Mouse (Mus musculus): ENCODE measurements at regions not wholly inside any gene's neighbourhood (a gene's known extent, or its start where the extent isn't known, plus 50 kb on each side); places are given as distances from the start of the nearest gene placed in this dataset.

DNA sequence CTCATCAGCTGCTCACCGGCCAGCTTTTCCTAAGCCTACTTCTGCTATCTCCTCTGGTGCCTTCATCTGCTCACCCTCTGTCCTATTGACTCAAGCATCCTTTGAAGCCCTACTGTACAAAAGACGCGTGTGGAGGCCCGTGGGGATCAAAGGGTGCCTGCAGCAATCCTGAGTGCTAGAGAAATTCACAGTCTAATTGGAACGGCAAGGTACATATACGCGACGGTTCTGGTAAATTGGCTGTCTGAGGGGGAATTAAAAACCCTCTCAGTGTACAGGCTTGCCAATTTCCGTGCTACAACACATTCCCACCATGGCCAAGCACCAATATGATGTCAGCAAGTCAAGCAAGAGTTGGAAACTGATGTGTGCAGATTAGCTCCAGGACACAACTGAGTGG lies 71.5 kb upstream of the Rgma start:
- no peak overlapping the region for H3K9ac ChIP-seq
- no peak overlapping the region for H3K27ac ChIP-seq (ENCODE audit: low read depth, low read length)
- H3K4me2 ChIP-seq (ENCODE audit: low read depth): no peak overlapping the region
- TF ChIP-seq CTCF (IDR thresholded peaks at IDR 0.05; ENCODE audit: low read depth): no peak
- H3K9me3 ChIP-seq (ENCODE audit: low read length): no peaks in the 10 kb centered on the region
- no peak overlapping the region for H3K4me3 ChIP-seq (ENCODE audit: low read depth, low read length)
- H3K4me1 ChIP-seq (ENCODE audit: insufficient read depth): 0 out of 2 replicates have a peak, but pooled peaks cover 4% of the 10 kb centered on the region
- 13% methylated on average over 9 of the region's 9 CpGs for WGBS
- no peaks in the 10 kb centered on the region for H3K27me3 ChIP-seq (ENCODE audit: insufficient read depth, low read length)
- DNase-seq: peak; percentile 55
- peak; percentile 25; the same call in 1 of the 2 replicates for ATAC-seq
- H3K36me3 ChIP-seq (ENCODE audit: insufficient read depth): no peaks in the 10 kb centered on the region

DNA sequence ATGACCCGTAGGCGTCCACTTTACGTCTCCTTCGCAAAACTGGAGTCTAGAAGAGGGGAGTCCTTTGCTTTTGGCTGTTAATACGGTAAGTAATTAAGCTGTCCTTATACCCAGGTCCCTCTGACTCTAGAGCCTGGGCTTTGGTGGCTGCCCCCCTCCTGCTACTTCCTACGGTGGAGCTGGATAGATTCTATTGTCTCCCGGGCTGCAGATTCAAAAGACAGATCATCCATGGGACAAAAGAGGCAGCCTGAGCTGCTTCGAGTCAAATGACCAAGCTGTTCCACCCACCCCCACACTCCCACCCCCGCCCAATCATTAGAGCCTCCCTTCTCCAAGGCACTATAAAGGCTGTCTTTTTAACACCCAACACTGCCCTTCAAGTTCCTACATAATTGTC lies 70.5 kb upstream of the Rgma start:
- Histone ChIP-seq H3K4me3 (ENCODE audit: low read depth, low read length) (no peak overlapping the region), H3K27ac (ENCODE audit: low read depth, low read length) (no peak overlapping the region), H3K36me3 (ENCODE audit: insufficient read depth) (no peaks in the 10 kb centered on the region), H3K4me2 (ENCODE audit: low read depth) (no peak overlapping the region), H3K9ac (no peak overlapping the region), H3K4me1 (ENCODE audit: insufficient read depth) (0 out of 2 replicates have a peak, but pooled peaks cover 4% of the 10 kb centered on the region), H3K27me3 (ENCODE audit: insufficient read depth, low read length) (no peaks in the 10 kb centered on the region), H3K9me3 (ENCODE audit: low read length) (no peaks in the 10 kb centered on the region)
- no peak for TF ChIP-seq CTCF (IDR thresholded peaks at IDR 0.05; ENCODE audit: low read depth)
- DNase-seq (no peak), ATAC-seq (no peak)
- WGBS: 19% methylated on average over 9 of the region's 9 CpGs

DNA sequence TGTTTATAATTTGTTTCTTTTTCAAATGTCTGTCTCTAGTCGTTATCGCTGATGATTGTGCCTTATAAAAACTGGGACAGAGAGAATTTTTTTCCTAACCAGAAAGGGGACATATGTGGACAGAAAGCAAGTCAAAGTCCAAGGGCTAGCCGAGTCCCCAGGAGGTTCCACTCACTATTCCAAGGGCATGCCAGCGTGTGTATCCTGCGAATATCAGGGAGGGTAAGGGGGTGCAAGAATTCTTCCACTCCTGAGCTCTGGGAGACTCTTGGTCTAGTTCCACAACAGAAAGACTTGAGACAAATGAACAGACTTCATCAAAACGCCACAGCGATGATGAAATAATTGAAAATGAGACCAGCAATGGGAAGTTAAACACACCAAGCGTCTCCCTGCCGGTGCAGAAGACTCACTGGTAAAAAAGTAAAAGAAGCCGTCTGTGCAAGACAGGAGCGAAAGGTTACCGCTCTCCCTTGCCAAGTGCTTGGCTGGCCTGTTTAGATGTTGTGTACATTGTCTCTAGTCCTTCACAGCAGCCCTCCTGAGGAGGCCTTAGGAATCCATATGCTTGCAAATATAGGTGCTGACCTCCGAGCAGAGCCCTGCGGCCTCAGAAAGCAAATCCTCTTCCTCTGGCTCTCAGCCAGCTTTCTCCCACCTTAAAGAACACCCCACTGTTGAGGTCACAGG lies 69.9 kb upstream of the Rgma start:
- Histone ChIP-seq H3K9ac (no peak overlapping the region), H3K4me3 (ENCODE audit: low read depth, low read length) (no peak overlapping the region), H3K4me2 (ENCODE audit: low read depth) (no peak overlapping the region), H3K4me1 (ENCODE audit: insufficient read depth) (0 out of 2 replicates have a peak, but pooled peaks cover 4% of the 10 kb centered on the region), H3K27ac (ENCODE audit: low read depth, low read length) (no peak overlapping the region), H3K27me3 (ENCODE audit: insufficient read depth, low read length) (no peaks in the 10 kb centered on the region), H3K9me3 (ENCODE audit: low read length) (no peaks in the 10 kb centered on the region), H3K36me3 (ENCODE audit: insufficient read depth) (no peaks in the 10 kb centered on the region)
- TF ChIP-seq CTCF (IDR thresholded peaks at IDR 0.05; ENCODE audit: low read depth): no peak
- DNase-seq: no peak
- ATAC-seq: no peak
- WGBS: 18% methylated on average over 14 of the region's 14 CpGs

DNA sequence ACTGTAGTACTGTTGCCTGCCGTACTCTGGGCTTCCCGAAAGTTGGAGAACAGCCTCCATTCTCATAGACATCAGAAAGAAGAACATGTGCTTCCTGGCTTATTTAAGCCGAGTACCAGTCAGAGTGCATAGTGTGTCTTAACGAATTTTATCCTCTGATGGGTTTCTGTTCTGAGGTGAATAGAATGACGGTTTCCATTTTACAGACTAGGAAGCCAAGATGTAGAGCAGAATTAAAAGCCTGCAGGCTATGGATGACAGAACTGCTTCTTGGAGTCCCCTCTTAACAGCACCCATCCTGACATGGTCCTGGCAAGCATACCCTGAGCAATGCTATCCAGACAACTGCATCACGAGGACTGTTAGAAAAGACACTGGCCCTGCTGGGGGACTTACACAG lies 69.0 kb upstream of the Rgma start:
- Histone ChIP-seq H3K4me3 (ENCODE audit: low read depth, low read length) (no peak overlapping the region), H3K4me1 (ENCODE audit: insufficient read depth) (0 out of 2 replicates have a peak, but pooled peaks cover 4% of the 10 kb centered on the region), H3K36me3 (ENCODE audit: insufficient read depth) (no peaks in the 10 kb centered on the region), H3K27ac (ENCODE audit: low read depth, low read length) (no peak overlapping the region), H3K9ac (no peak overlapping the region), H3K4me2 (ENCODE audit: low read depth) (no peak overlapping the region), H3K27me3 (ENCODE audit: insufficient read depth, low read length) (no peaks in the 10 kb centered on the region), H3K9me3 (ENCODE audit: low read length) (no peaks in the 10 kb centered on the region)
- ATAC-seq: no peak
- 39% methylated on average over 6 of the region's 6 CpGs for WGBS
- no peak for DNase-seq
- TF ChIP-seq CTCF (IDR thresholded peaks at IDR 0.05; ENCODE audit: low read depth): no peak

DNA sequence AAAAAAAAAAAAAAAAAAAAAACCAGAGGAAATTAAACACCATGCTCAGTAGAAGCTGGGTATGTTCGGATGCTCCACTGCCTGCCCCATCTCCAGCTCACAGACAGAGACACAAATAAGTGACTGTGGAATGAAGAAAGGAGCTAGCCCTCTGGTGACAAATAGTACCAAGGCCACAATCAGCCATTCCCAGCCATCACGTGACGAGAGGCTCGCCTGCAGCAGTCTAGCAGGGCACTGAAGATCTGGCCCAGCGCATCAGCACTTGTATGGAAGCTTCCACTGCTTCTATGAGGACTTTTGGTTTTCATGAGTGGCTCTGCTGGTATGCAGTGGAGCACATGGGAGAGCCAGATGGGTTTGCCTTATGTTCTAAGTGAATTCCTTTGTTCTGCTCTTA lies 68.6 kb upstream of the Rgma start:
- no peak for TF ChIP-seq CTCF (IDR thresholded peaks at IDR 0.05; ENCODE audit: low read depth)
- H3K4me3 ChIP-seq (ENCODE audit: low read depth, low read length): no peak overlapping the region
- H3K36me3 ChIP-seq (ENCODE audit: insufficient read depth): no peaks in the 10 kb centered on the region
- 0 out of 2 replicates have a peak, but pooled peaks cover 4% of the 10 kb centered on the region for H3K4me1 ChIP-seq (ENCODE audit: insufficient read depth)
- no peaks in the 10 kb centered on the region for H3K27me3 ChIP-seq (ENCODE audit: insufficient read depth, low read length)
- no peak for DNase-seq
- H3K9ac ChIP-seq: no peak overlapping the region
- WGBS: 66% methylated on average over 5 of the region's 5 CpGs
- no peaks in the 10 kb centered on the region for H3K9me3 ChIP-seq (ENCODE audit: low read length)
- no peak for ATAC-seq
- H3K27ac ChIP-seq (ENCODE audit: low read depth, low read length): no peak overlapping the region
- H3K4me2 ChIP-seq (ENCODE audit: low read depth): no peak overlapping the region

- Histone ChIP-seq H3K4me1 (ENCODE audit: insufficient read depth) (0 out of 2 replicates have a peak, but pooled peaks cover 4% of the 10 kb centered on the region), H3K27ac (ENCODE audit: low read depth, low read length) (no peak overlapping the region), H3K4me3 (ENCODE audit: low read depth, low read length) (no peak overlapping the region), H3K9me3 (ENCODE audit: low read length) (no peaks in the 10 kb centered on the region), H3K4me2 (ENCODE audit: low read depth) (no peak overlapping the region), H3K36me3 (ENCODE audit: insufficient read depth) (no peaks in the 10 kb centered on the region), H3K9ac (no peak overlapping the region), H3K27me3 (ENCODE audit: insufficient read depth, low read length) (no peaks in the 10 kb centered on the region)
- 45% methylated on average over 13 of the region's 13 CpGs for WGBS
- TF ChIP-seq CTCF (IDR thresholded peaks at IDR 0.05; ENCODE audit: low read depth): no peak
- DNase-seq: no peak
- ATAC-seq: no peak
These were observed 67.5 kb upstream of the Rgma start for GRCm38 (mm10) chr7:73307586-73308490.

DNA sequence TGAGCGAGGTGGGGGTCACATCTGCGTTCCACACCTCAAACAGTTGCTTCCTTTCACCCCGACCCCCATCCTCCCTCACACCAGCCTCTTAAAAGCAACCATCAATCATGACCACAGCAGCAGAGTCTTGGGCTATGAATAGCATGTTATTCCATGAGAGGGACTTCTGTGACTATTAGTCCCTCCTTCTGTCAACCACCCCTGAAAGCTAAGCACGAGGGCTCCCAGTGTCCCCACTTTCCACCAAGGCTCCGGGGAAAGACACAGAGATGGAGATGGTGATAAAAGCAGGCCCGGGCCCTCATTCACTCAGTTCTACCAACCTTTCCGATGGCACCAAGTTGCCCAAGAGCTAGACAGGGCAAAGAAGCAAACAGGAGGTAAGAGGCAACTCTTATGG lies 66.3 kb upstream of the Rgma start:
- WGBS: 93% methylated on average over 7 of the region's 7 CpGs
- TF ChIP-seq CTCF (IDR thresholded peaks at IDR 0.05; ENCODE audit: low read depth): no peak
- Histone ChIP-seq H3K9ac (no peak overlapping the region), H3K4me2 (ENCODE audit: low read depth) (no peak overlapping the region), H3K27ac (ENCODE audit: low read depth, low read length) (no peak overlapping the region), H3K4me3 (ENCODE audit: low read depth, low read length) (no peak overlapping the region), H3K36me3 (ENCODE audit: insufficient read depth) (no peaks in the 10 kb centered on the region), H3K27me3 (ENCODE audit: insufficient read depth, low read length) (no peaks in the 10 kb centered on the region), H3K4me1 (ENCODE audit: insufficient read depth) (0 out of 2 replicates have a peak, but pooled peaks cover 4% of the 10 kb centered on the region), H3K9me3 (ENCODE audit: low read length) (no peaks in the 10 kb centered on the region)
- DNase-seq: no peak
- ATAC-seq: no peak
